Mouse (Mus musculus) naive thymus-derived CD4-positive, alpha-beta T cell, adult 2 months (primary cell): ENCODE measurements at regions not wholly inside any gene's neighbourhood (a gene's known extent, or its start where the extent isn't known, plus 50 kb on each side); places are given as distances from the start of the nearest gene placed in this dataset.

Experiments
- DNase-seq: peaks from one replicate; pipeline ENCODE4 v3.0.0-alpha.2; 2011; ENCODE audit warnings: low read depth

DNA sequence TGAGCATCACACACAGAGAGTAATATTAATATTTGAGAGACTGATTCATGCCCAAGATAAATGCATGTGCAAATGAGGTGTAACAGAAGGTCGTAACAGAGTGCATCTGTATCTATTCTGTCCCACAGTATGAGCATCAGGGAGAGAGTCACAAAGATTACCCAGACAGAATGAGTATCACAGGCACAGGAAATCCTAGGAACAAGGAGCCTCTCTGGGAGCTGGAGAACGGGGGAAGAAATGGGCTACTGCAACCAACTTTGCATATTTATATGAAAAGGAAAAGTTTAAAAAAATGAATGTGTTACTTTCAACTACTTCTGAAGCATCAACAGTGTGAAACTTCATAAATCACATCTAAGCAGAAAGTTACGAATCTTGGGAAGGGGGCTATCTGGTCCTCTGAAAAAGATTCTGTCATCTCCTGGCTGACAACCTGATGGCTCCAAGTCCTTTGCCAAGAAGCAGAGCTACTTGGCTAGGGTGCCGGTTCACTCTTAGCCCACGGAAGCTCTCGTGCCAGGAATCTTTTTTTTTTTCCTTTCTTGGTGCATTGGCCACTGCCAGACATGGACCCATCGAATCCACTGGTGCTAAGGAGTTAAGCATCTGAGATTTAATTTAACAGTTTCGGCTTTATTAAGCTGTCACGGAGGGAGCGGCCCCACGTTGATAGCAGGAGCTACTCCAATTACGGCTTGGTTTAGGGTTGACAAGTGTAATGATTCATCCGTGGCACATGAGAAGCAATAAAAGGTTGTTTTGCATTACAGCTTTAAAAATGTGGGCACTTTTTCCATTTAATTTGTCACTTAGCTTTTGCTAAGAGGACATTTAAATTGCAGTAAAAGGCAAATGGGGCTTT is 277.6 kb upstream of the Smim15 start:
- DNase-seq, result no peak

DNA sequence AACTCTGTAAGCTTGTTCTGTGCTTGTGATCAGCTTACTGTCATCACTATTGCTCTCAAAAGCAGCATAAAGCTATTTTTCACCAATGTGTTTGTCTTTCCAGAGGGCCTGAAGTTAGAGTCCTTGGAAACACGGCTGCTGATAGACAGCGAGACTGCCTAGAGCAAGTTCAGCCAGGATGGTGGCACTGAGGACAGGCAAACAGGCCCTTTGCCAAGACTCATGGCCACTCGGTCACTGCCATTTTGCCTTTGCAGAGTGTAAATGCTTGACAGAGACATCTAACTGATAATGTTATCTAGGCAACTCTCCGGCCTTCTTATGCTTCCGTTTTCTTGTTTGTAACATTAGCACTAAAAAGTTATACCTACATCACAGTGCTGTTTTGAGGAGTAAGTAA is 280.3 kb upstream of the Smim15 start:
- no peak for DNase-seq

DNA sequence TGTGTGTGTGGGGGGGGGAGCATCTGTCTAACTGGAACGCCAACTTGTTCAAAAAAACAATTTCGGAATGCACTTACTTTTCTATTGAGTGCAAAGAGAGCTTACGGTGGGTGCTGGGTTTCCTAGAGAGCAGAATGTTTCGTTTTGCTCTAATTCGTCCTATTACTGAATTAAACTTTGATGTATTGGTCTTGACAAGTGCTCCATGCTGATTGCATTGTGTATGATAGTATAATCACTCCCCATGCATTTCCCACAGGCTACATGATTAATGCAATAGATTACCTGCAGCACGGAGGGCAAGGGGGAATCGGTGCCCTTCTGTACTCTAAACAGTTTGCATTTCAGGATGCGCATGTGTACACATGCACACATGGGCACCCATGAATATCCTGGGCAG is 283.7 kb upstream of the Smim15 start:
- DNase-seq, result no peak

DNA sequence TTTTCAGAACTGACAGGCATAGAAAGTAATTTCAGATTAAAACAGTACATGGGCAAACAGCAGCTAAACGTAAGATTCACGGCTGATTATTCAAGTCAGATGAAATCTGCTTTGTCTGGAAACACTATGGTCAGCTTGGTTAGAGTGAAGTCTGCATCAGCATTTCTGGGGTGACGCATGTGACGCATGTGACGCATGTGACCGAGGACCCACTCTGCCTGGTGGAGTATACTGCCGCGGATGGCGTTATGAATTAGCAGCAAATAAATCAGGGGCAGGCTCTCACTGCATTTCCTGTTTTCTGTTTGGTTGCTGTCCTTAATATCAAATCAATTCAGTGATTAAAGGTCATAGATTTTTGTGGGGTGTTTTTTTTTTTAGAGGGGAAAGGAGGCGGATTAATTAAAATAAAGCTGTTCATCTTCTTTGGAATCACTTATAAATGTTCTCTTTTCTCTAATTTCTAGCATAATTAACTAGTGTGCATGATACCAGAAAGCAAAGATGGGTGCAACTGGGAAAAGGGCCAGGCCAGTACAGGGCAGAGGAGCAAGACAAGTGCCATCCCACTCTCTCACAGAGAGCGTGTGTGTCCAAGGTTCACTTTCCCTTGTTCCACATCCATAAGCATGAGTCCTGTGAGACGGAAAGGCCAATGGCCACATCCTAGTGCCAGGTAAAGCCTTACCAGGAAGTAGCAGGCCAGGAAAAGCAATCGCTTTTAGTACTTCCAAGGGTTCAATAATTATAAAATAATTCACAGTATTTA is 285.7 kb upstream of the Smim15 start:
- no peak for DNase-seq

DNA sequence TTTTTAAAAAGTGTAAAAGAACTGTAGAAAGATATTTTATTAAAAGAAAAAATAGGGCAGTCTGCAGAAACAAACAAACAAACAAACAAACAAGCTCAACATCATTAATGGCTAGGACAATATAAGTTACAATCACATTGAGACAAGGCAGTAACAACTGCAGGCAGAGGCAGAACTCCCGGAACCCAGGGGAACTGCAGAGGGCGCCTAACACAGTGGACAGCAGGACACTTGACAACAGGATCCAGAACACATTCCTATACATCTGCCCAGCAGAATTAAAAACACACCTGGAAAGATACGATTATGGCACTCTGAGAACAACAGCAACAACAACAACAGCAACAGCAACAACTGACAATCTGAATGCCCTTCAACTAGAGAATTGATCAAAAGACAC is 291.5 kb upstream of the Smim15 start:
- DNase-seq, result no peak

DNA sequence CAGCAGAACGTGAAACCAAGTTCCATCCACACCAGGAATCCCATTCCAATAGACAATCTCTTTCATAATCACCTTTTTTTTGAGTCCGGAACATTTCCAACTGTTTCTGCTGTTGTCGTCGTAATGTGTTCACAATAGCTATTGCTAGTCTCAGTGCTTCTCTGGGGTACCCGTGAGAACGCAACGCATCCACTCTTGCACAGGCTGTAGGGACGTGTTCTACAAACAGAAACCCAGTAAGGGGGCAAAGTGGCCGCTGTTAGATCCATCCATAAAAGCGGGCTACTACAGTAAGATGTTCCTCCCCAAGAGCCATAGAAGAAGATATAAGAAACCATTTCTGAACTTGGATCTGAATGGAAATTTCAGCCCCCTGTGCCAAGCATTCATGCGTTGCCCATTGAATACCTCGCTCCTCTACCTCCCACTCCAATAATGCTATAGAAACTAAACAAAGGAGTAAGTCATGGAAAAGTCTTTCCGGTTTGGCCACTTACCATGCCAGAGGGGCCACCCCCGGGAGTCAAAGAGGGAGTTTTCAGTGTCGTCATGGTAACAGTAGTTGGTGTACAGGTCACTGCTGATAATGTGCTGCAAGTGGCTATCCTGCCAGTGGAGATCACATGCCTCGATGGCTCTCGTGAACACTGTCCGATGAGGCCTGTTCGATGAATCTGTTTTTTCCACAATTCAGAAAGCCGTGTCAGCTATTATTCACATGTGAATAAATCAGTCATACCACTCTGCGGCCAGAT is 300.6 kb upstream of the Smim15 start:
- no peak for DNase-seq

DNA sequence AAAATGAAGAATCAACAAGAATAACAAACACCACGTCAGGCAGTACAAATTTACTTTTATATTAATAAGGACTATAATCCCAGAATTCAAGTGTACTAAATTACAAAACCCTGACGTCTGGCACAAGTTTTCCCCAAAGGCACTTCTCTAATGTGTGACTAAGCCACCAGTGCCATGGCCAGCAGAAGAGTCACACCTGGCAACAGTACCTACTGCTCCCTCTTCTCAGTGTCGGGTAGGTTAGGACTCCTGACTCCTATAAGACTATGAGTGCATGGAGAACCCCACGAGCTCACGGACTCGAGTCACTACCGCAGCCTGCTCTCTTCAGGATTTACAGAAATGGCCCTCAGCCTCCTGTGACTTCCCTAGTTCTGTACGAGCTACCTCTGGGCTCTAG is 307.7 kb upstream of the Smim15 start:
- DNase-seq, result no peak

DNA sequence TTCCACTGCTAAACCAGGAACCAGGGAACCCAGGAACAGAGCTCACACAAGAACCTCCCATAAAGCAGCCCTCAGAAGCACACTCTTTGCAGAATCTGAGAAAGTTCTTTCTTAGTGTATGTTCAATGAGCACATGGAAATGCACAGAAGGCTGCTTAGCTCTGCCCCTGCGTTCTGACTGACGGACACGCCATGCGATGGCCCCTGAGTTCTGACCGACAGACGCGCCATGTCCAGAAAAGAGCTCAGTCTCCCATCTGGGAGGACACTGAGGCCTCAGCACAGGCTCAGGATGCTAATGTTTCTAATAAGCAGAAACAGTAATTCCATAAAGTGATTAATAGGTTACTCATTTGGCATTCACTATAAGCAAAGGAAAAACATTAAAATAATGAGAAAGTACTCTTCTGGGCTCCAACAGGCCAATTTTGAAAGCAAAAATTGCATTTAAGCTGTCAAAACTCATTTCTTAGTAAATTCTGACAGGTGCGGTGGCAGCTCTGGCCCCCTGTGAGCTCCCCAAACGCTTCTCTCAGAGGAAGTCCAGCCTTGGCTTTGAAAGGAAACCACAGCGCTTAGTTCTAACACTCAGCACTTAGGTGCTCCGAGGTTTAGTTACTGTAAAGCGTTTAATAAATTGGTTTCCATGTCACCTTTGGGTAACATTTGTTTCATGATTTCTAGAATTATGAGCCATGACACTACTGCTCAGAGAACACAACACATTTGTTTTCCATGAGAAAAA is 309.9 kb upstream of the Smim15 start:
- no peak for DNase-seq

DNA sequence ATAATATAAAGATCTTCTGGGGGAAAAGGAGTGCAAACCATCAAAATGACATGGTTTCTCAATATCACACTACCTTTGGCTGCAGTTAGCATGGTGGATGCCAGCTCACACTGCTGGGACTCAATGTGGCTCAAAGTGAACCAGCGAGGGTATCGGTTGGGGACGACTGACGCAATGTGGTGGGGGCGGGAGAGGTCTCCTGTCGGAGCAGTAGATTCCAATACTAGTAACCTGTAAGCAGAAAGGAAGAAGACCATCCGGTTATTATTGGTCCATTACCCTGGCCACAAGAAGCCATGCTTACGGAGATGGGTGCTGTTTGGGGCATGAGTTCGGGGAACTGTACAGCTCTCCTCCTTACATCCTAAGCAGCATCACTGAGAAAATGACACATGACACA is 313.3 kb upstream of the Smim15 start:
- no peak for DNase-seq

DNA sequence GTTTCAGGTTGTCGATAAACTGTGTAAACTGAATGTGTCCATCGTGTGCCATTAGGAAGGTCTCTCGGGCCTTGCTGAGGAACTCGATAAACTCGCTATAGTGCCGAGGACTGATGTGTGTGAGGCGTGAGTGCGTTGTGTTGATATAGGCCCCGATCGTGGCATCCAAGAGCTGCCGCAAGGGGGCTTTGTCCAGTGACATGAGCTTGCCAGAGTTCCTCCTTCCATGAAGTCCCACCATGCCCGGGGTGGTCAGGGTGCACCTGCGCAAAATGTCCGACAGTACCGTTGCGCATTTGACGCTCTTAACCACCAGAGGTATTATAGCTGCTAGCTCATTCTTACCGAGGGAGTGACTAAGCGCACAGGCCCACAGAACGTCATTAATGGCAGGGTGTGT is 317.8 kb upstream of the Smim15 start:
- DNase-seq, result no peak

DNA sequence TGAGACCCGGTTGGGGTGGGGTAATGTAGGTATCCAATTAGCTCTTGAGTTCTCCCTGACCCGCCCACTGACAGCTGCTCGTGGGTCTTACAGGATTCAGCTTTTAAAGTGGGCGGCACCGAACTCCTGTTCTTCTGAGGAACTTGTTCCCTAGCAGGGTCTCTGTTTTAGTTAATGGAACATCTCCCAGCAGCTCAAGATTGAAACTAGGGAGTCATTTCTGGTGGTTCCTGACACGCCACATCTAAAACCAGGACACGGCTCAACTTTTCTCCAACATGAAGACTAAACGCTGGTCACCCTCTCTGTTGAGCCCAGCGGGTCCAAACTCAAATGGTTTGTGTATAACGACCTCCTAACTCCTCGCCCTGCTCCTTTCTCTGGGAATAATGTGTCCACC is 322.3 kb upstream of the Smim15 start:
- DNase-seq, result no peak

DNA sequence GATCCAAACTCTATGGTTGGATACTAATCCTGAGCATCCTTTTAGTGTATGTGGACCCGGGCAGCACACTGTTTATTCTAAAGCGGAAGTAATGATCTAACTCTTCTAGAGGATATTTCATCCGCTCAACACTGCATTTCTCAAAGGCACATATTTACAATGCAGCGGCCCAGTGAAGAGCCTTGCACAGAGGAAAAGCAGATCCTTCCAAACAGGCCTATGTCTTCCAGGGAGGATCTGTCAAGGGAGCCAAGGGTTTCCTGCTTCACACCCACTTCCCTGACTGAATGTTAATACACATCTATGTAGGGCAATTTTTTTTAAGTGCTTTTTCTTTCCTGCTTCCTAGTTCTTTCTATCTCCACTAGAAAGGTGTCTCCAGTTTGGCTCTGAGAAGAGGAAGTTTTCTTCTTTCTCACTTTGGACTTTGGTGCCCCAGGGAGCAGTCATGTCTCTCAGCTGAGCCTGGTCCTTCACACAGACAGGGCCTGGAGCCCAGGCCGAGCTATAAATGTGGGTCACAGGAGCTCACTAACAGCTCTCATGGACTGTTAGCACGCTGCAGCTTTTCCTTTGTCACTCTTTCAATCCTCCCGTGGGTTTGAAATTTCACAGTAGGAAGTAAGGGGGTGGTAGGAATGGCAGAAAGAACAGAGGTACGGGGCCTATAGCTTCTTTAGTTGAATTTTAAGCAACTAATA is 323.2 kb upstream of the Smim15 start:
- DNase-seq, result no peak

DNA sequence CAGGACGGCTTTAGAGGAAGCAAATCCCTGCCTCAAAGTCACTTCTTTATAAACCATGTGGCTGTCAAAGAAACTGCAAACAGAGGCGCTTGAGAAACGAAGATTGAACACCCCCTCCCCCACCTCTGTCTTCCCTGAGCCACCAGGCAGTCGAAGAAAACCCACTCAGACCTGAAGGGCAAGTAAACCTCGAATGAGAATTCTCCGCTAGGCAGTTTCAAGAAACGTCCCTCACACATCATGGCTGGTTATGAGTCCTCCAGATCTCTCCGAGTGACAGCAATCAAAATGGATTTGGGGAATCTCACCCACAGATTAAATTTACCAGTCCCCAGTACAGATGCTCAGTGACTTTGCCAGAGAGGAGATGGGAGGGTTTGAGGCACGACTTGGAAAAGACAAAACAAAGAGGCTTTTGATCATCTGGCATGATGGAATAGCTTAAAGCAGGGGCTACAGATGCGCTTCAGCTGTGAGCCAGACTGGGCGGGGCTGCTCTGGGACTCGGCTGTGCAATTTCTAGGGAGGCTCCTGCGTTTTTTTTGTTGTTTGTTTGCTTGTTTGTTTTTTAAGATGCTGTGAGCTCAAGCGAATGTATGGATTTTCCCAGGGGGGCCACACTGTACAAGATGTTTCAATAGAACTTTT is 325.1 kb upstream of the Smim15 start:
- no peak for DNase-seq

DNA sequence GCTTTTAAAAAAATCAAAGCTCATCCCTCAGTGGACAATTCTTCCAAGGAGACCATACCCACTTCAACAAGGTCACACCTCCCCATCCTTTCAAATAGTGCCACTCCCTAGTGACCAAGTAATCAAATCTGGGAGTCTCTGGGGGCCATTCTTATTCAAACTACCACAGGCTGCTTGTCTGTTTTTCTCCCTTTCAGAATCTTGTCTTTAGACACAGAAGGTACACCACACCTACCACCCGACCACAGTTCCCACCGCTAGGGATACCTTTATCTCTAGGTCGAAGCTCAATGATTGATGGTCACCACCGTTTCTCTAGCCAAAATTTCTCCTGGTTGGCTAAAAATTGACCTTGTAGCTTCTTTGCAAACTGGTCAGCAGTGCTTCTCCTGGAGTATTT is 328.6 kb upstream of the Smim15 start:
- DNase-seq, result no peak

DNA sequence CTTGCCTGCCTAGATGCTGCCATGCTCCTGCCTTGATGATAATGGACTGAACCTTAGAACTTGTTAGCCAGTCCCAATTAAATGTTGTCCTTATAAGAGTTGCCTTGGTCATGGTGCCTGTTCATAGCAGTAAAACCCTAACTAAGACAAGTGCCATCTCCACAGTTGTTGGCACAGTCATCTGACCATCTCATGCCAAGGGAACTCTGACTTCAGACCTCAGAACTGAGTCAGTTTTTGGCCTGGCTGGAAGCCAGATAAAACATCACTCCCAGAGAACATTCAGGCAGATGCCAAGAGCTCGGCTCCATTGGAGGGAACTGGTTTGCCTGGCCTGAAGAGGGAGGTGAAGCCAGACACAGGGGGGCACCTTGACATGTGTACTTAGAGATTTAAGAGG is 330.2 kb upstream of the Smim15 start:
- DNase-seq, result no peak

DNA sequence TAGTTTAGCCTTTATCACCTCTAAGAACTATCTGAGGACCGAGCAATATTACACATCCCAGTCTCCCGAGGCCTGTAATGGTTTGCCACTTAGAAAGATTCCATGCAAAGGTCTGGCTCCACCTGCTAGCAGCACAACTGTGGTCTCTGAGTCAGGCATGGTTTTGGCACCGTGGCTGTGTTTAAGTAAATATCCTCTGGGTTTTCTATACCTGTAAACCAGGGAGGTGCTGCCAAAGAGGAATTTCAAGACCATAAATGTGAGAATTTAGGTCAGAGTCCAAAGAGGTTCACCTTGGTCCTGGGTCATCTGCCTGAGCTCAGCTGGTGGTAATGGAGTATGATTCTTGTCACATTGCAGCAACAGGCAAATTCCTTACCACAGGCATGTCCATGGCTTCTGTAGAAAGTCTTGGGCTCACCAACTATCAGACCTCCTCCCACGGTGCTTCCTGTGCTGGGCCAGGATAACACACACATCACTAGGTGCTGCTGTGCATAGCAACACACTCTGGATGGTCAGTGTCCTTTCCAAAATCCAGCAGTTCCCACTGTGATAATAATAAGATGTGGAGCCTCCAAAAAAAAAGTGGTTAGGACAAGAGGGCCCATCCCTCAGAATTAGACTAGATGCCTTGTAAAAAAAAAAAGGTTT is 332.8 kb upstream of the Smim15 start:
- DNase-seq, result no peak

DNA sequence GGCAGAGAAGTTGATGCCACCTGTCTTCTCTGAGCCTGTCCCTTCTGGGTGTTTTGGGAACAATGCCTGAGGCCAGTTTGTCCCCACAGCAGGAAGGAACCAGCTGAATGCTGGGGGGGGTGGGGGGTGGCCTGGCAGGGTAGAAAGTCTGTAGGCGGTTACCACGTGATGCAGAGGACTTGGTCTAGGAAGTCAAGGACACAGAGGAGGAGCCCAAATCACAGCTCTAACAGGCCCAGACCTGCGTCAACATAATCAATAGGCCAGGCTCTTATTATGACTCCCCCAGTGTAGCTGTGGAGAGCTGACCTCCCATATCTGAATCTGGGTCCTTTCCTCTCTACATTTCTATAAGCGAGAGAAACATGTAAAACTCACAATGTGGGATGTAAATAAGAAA is 333.9 kb upstream of the Smim15 start:
- no peak for DNase-seq

DNA sequence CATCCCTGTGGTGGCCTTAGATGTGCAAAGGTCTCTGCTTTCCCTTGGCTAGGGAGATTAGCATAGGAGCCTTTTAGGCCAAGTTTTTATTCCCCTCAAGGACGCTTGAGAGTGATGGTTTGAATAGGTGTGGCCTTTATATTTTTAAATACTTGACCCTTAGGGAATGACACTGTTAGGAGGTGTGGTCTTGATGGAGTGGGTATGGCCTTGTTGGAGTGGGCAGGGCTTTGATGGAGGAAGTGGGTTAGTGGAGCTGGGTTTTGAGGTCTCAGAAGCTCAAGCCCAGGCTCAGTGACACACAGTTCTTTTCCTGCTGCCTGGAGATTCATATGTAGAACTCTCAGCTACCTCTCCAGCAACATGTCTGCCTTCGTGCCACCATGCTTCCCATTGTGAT is 334.4 kb upstream of the Smim15 start:
- no peak for DNase-seq

DNA sequence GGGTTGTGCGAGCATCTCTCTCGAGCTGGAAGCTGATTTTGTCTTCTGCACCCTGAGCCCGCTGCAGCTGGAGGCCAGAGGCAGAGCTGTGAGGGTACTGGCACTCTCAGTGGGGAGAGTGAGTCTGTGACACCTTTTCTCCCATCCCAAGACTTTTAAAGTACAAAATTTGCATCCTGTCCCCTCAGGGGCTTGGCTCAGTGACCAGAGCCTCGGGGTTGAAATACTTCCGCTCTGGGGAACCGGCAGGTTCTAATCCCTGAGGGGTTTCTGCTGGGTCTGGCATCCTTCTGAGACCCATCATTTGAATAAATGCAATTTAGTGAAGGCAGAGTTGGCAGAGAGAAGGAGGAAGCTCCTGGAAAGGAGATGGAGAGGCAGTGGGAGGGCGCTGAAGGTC is 340.5 kb upstream of the Smim15 start:
- DNase-seq, result no peak
